Mouse (Mus musculus): ENCODE data around the gene Heg1.
A peak's percentile ranks its signal among the peaks of the same experiment; 100 is the strongest.

- TF ChIP-seq POLR2A (IDR thresholded peaks at IDR 0.05; ENCODE audit: low read depth, low read length) (no peak; the same call in 1 of the 2 replicates), TBP (conservative IDR thresholded peaks at IDR 0.05; ENCODE audit: low read depth, low read length) (no peak), USF1 (IDR thresholded peaks at IDR 0.05; ENCODE audit: low read depth, low read length) (no peak), TCF12 (IDR thresholded peaks at IDR 0.05; ENCODE audit: low read depth, low read length) (peak; percentile 28; the same call in 1 of the 2 replicates), USF2 (conservative IDR thresholded peaks at IDR 0.05; ENCODE audit: low read depth, low read length) (no peak), RAD21 (IDR thresholded peaks at IDR 0.05; ENCODE audit: low read depth, low read length) (no peak; the same call in 1 of the 2 replicates), CTCF (conservative IDR thresholded peaks at IDR 0.05 in 1 of 2, IDR thresholded peaks at IDR 0.05 in 1 of 2; ENCODE audit: low read depth in 2 of 2, low read length in 2 of 2) (no peak), ZKSCAN1 (IDR thresholded peaks at IDR 0.05; ENCODE audit: borderline replicate concordance, low read depth, low read length) (no peak), EP300 (IDR thresholded peaks at IDR 0.05; ENCODE audit: low read length) (no peak; the same call in 1 of the 2 replicates), MYC (IDR thresholded peaks at IDR 0.05; ENCODE audit: low read depth, low read length) (no peak), JUND (conservative IDR thresholded peaks at IDR 0.05; ENCODE audit: low read depth, low read length) (no peak), NELFE (IDR thresholded peaks at IDR 0.05; ENCODE audit: low read depth, low read length) (no peak)
Observed at GRCm38 (mm10) chr16:33735238-33735637, 51.1 kb downstream of the Heg1 start.

Measured in CH12.LX (cell line).